Mouse (Mus musculus) MEL (cell line): ENCODE results near the gene Cyb5r4.

Source experiments
- CHD1 ChIP-seq: IDR thresholded peaks from 2 replicates; pipeline ENCODE4 v1.6.1; 2012; ENCODE audit warnings: low read depth, mild to moderate bottlenecking, inconsistent platforms, low read length, improper control_type of control experiment
- CTCF ChIP-seq, 3 experiments: IDR thresholded peaks in 2 of 3; conservative IDR thresholded peaks in 1 of 3; 2 replicates each; pipeline ENCODE4 v1.5.1; 2011 to 2012; ENCODE audit warnings: low read length in 3 of 3, low read depth in 2 of 3, mild to moderate bottlenecking in 2 of 3, improper control_type of control experiment in 1 of 3, inconsistent platforms in 1 of 3, mixed read lengths in 1 of 3, moderate library complexity in 1 of 3; ENCODE audit not compliant: control insufficient read depth in 1 of 3, insufficient read depth in 1 of 3, poor library complexity in 1 of 3, severe bottlenecking in 1 of 3
- EP300 ChIP-seq, 2 experiments: IDR thresholded peaks; 2 replicates each; pipeline ENCODE4 v1.6.1; 2011; ENCODE audit warnings: improper control_type of control experiment in 2 of 2, low read length in 2 of 2, low read depth in 1 of 2, mild to moderate bottlenecking in 1 of 2
- MAX ChIP-seq: IDR thresholded peaks from 2 replicates; pipeline ENCODE4 v1.6.1; 2011; ENCODE audit warnings: low read length, improper control_type of control experiment
- MXI1 ChIP-seq: IDR thresholded peaks from 2 replicates; pipeline ENCODE4 v1.6.1; 2011; ENCODE audit warnings: mild to moderate bottlenecking, low read depth, low read length, improper control_type of control experiment
- MYC ChIP-seq: IDR thresholded peaks from 2 replicates; pipeline ENCODE4 v1.6.1; 2011; ENCODE audit warnings: low read depth, mild to moderate bottlenecking, low read length, improper control_type of control experiment, moderate library complexity
- POLR2A ChIP-seq, 2 experiments: IDR thresholded peaks; 2 replicates each; pipeline ENCODE4 v1.6.1; 2011 to 2012; ENCODE audit warnings: low read length in 2 of 2, mild to moderate bottlenecking in 2 of 2, control low read depth in 1 of 2, improper control_type of control experiment in 1 of 2, low read depth in 1 of 2, moderate library complexity in 1 of 2; ENCODE audit not compliant: control insufficient read depth in 1 of 2, insufficient read depth in 1 of 2, poor library complexity in 1 of 2
- TBP ChIP-seq: IDR thresholded peaks from 2 replicates; pipeline ENCODE4 v1.8.0; 2011; ENCODE audit warnings: low read depth, low read length, improper control_type of control experiment
- USF1 ChIP-seq: IDR thresholded peaks from 2 replicates; pipeline ENCODE4 v1.6.1; 2014; ENCODE audit warnings: low read depth, mild to moderate bottlenecking, inconsistent platforms, low read length, improper control_type of control experiment, moderate library complexity
- ZC3H11A ChIP-seq: IDR thresholded peaks from 2 replicates; pipeline ENCODE4 v1.6.1; 2012; ENCODE audit warnings: low read depth, mild to moderate bottlenecking, inconsistent platforms, low read length, improper control_type of control experiment
- ZNF384 ChIP-seq: IDR thresholded peaks from 2 replicates; pipeline ENCODE4 v1.6.1; 2012; ENCODE audit warnings: low read depth, mild to moderate bottlenecking, inconsistent platforms, low read length, improper control_type of control experiment

GRCm38 (mm10) chr9:86984583-86984982, 37.2 kb upstream of the Cyb5r4 start:
- no peak for TF ChIP-seq CTCF (IDR thresholded peaks at IDR 0.05 in 2 of 3, conservative IDR thresholded peaks at IDR 0.05 in 1 of 3; ENCODE audit: control insufficient read depth in 1 of 3, insufficient read depth in 1 of 3, low read depth in 2 of 3, low read length in 3 of 3, poor library complexity in 1 of 3, severe bottlenecking in 1 of 3)
- no peak for TF ChIP-seq MYC
- no peak for TF ChIP-seq CHD1
- no peak for TF ChIP-seq MAX
- TF ChIP-seq MXI1: no peak
- TF ChIP-seq POLR2A (IDR thresholded peaks at IDR 0.05; ENCODE audit: control insufficient read depth in 1 of 2, insufficient read depth in 1 of 2, low read depth in 1 of 2, low read length in 2 of 2, poor library complexity in 1 of 2): no peak
- no peak for TF ChIP-seq ZNF384
- no peak for TF ChIP-seq USF1
- TF ChIP-seq EP300 (IDR thresholded peaks at IDR 0.05; ENCODE audit: low read depth in 1 of 2, low read length in 2 of 2): no peak
- no peak for TF ChIP-seq ZC3H11A
- no peak for TF ChIP-seq TBP
